Mouse (Mus musculus) kidney, embryonic 16.5 days (tissue): ENCODE measurements around the gene Fam122b. TPM values are rescaled to one million over a fixed set of nuclear protein-coding genes. Genes with fewer than 3 reads are reported as not detected.

Source experiments
- ATAC-seq: fragments of 200-750 bp; cut with Nextera tagmentation; 2 replicates; pipeline ENCODE4 v1.8.0; 2017; ENCODE audit warnings: moderate TSS enrichment; ENCODE audit not compliant: low FRiP score, low TSS enrichment
- H3K27ac ChIP-seq: fragments of 300-500 bp; sonication (generic); 2 replicates; pipeline ENCODE4 v1.5.1; 2014; ENCODE audit warnings: low read length
- H3K27me3 ChIP-seq: fragments of 300-500 bp; sonication (generic); 2 replicates; pipeline ENCODE4 v1.6.1; 2014; ENCODE audit warnings: low read length, control low read depth, mixed read lengths; ENCODE audit not compliant: insufficient read depth
- H3K36me3 ChIP-seq: fragments of 300-500 bp; sonication (generic); 2 replicates; pipeline ENCODE4 v1.6.1; 2014; ENCODE audit warnings: low read length, control low read depth, mixed read lengths; ENCODE audit not compliant: insufficient read depth
- H3K4me1 ChIP-seq: fragments of 300-500 bp; sonication (generic); 2 replicates; pipeline ENCODE4 v1.6.1; 2014; ENCODE audit warnings: low read length, control low read depth, mixed read lengths; ENCODE audit not compliant: insufficient read depth
- H3K4me2 ChIP-seq: fragments of 300-500 bp; sonication (generic); replicated peaks from 2 replicates; pipeline ENCODE4 v1.6.1; 2014; ENCODE audit warnings: low read depth, low read length
- H3K4me3 ChIP-seq: fragments of 300-500 bp; sonication (generic); 2 replicates; pipeline ENCODE4 v1.5.1; 2014; ENCODE audit warnings: mild to moderate bottlenecking, low read length
- H3K9ac ChIP-seq: fragments of 300-500 bp; sonication (generic); replicated peaks from 2 replicates; pipeline ENCODE4 v1.6.1; 2014; ENCODE audit warnings: low read length
- H3K9me3 ChIP-seq: fragments of 300-500 bp; sonication (generic); 2 replicates; pipeline ENCODE4 v1.6.1; 2016; ENCODE audit warnings: low read length, control low read depth
- WGBS: fragments of 180-500 bp; shearing (Covaris S2); extraction: QIAGEN DNeasy Blood & Tissue Kit; methylation state at CpG from one replicate; pipeline ENCODE4 v1.1.7; 2014; 5-methylcytosine and 5-hydroxymethylcytosine counted together
- polyA plus RNA-seq: library from polyadenylated mRNA; unstranded; fragments of >200 nt; fragmentation: Nextera tagmentation; extraction: Ambion mirVana; gene quantifications from 2 replicates; pipeline ENCODE4 v1.2.1, GENCODE M21; 2015

The Fam122b gene
- polyA plus RNA-seq, 1 experiment from 2014 or later, result 9.4 TPM

GRCm38 (mm10) chrX:53209431-53209830 lies 60.2 kb downstream of the Fam122b start:
- H3K4me2 ChIP-seq, result no peak overlapping the region
- no peaks in the 10 kb centered on the region; the same call in 1 of the 2 replicates for H3K27me3 ChIP-seq
- H3K36me3 ChIP-seq, result no peaks in the 10 kb centered on the region
- 66% methylated on average over 7 of the region's 7 CpGs for WGBS
- no peaks in the 10 kb centered on the region for H3K9me3 ChIP-seq
- H3K9ac ChIP-seq, result no peak overlapping the region
- H3K27ac ChIP-seq, result peak overlapping the region; percentile 43; the same call in 1 of the 2 replicates
- H3K4me1 ChIP-seq, result peaks cover 24% of the 10 kb centered on the region; the same call in 1 of the 2 replicates
- no peak overlapping the region for H3K4me3 ChIP-seq
- no peak for ATAC-seq

- Histone ChIP-seq H3K9me3 (no peaks in the 10 kb centered on the region), H3K36me3 (no peaks in the 10 kb centered on the region), H3K27me3 (no peaks in the 10 kb centered on the region), H3K4me2 (no peak overlapping the region), H3K27ac (peak overlapping the region; percentile 64), H3K9ac (no peak overlapping the region), H3K4me1 (peaks cover 12% of the 10 kb centered on the region; the same call in 1 of the 2 replicates), H3K4me3 (no peak overlapping the region)
- WGBS, result 27% methylated on average over 3 of the region's 3 CpGs
- peak; percentile 65; the same call in 1 of the 2 replicates for ATAC-seq
Measured at GRCm38 (mm10) chrX:53204690-53205311, 64.8 kb downstream of the Fam122b start.

- no peaks in the 10 kb centered on the region for H3K36me3 ChIP-seq
- 79% methylated on average over 5 of the region's 5 CpGs for WGBS
- H3K4me1 ChIP-seq, result 0 out of 2 replicates have a peak, but pooled peaks cover 5% of the 10 kb centered on the region
- H3K27me3 ChIP-seq, result no peaks in the 10 kb centered on the region
- no peaks in the 10 kb centered on the region for H3K9me3 ChIP-seq
- ATAC-seq, result no peak
- no peak overlapping the region for H3K4me2 ChIP-seq
- no peak overlapping the region for H3K4me3 ChIP-seq
- H3K9ac ChIP-seq, result no peak overlapping the region
- H3K27ac ChIP-seq, result no peak overlapping the region
Measured at GRCm38 (mm10) chrX:53201616-53202015, 68.0 kb downstream of the Fam122b start.

- WGBS, result 84% methylated on average over 4 of the region's 4 CpGs
- H3K4me2 ChIP-seq, result no peak overlapping the region
- no peak overlapping the region for H3K27ac ChIP-seq
- H3K9me3 ChIP-seq, result no peaks in the 10 kb centered on the region
- peaks cover 3% of the 10 kb centered on the region; the same call in 1 of the 2 replicates for H3K27me3 ChIP-seq
- H3K4me3 ChIP-seq, result no peak overlapping the region
- no peak overlapping the region for H3K9ac ChIP-seq
- H3K36me3 ChIP-seq, result no peaks in the 10 kb centered on the region
- H3K4me1 ChIP-seq, result no peaks in the 10 kb centered on the region
- ATAC-seq, result no peak
Measured at GRCm38 (mm10) chrX:53197681-53198080, 71.9 kb downstream of the Fam122b start.

- Histone ChIP-seq H3K27ac (peak overlapping the region; percentile 38; the same call in 1 of the 2 replicates), H3K36me3 (no peaks in the 10 kb centered on the region), H3K4me3 (no peak overlapping the region), H3K4me2 (no peak overlapping the region), H3K9ac (no peak overlapping the region), H3K9me3 (no peaks in the 10 kb centered on the region), H3K27me3 (peaks cover 3% of the 10 kb centered on the region; the same call in 1 of the 2 replicates), H3K4me1 (no peaks in the 10 kb centered on the region)
- ATAC-seq, result peak; percentile 76
- 43% methylated on average over 5 of the region's 5 CpGs for WGBS
Measured at GRCm38 (mm10) chrX:53196392-53196791, 73.2 kb downstream of the Fam122b start.

Other genes with a start within 250 kb of the Fam122b start
- 5.3 and 5.8 TPM in 2 replicates for gene Plac1, start 29.7 kb downstream of the Fam122b start, polyA plus RNA-seq
- gene Fam122c, start 3.6 kb upstream of the Fam122b start, polyA plus RNA-seq, result not detected in 2 replicates
- 40.2 and 40.4 TPM in 2 replicates for gene Mospd1, start 100.7 kb upstream of the Fam122b start, polyA plus RNA-seq
- 0.37 TPM in 1 of 2 replicates, not detected in the other for gene Etd, start 165.1 kb upstream of the Fam122b start, polyA plus RNA-seq